Mouse (Mus musculus) retina, embryonic 14.5 days (tissue): ENCODE results near the gene Sp7.

Experiments
- DNase-seq: peaks from one replicate; pipeline ENCODE4 v3.0.0-alpha.2; 2015; ENCODE audit warnings: low spot score

Sp7 gene

GRCm38 (mm10) chr15:102388942-102389341 is 22.0 kb upstream of the Sp7 start:
- no peak for DNase-seq

DNA sequence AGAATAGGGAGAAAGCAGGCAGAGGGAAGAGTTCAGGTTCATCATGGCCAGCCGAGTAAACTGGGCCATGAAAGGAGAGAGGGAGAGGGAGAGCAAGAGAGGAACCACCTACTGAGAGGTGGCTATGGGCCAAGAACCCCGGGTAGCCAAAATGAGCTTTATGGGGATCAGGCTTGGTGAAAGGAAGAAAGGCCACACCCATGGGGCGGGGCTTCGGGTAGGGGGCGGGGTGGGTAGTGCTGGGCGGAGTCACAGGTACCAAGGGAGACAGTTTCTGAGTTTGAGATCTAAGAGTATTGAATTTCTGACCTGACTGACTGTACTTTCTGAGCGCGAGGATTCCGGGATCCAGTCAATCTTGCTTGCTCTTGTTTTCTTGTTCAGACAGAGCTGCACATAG is 19.7 kb upstream of the Sp7 start:
- no peak for DNase-seq

GRCm38 (mm10) chr15:102383671-102384070 is 16.7 kb upstream of the Sp7 start:
- DNase-seq: no peak

DNA sequence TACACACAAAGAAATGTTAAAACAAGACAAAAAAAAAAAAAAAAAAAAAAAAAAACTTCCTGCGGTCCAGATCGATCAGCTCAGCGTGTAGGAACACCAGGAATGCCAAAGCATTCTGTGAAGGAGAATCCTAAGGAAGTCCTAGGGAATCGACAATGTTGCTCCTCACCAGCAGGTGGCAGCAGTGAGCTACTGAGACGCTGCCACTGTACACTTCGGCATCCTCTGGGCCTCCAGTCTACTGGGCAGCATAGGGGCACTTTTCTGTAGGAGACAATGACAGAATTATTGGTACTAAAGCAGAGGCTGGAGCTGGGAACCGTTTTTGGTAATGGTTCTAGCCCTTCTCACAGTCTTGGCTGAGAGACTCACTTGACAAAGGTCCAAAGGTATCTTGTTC is 14.6 kb upstream of the Sp7 start:
- DNase-seq: peak; percentile 96

- no peak for DNase-seq
These were observed 10.9 kb upstream of the Sp7 start for GRCm38 (mm10) chr15:102377810-102378262.

DNA sequence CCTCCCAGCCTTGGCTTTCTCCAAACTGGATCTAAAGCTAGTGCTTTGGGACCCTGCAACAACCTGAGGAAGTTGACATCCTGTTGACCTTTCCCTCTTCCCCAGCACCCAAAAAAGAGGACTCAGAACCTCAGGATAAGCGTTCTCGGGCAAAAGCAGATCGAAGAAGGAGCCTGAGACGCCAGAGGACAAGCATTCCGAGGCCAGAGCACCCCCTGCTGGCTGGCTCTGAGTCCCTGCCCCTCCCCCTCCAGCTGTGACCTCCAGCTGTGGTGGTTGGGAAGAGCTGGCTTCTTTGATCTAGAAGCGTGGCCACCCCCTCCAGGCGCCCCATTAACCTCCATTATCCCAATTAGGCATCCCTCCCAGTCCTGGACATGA is 10.2 kb upstream of the Sp7 start:
- peak; percentile 90 for DNase-seq

DNA sequence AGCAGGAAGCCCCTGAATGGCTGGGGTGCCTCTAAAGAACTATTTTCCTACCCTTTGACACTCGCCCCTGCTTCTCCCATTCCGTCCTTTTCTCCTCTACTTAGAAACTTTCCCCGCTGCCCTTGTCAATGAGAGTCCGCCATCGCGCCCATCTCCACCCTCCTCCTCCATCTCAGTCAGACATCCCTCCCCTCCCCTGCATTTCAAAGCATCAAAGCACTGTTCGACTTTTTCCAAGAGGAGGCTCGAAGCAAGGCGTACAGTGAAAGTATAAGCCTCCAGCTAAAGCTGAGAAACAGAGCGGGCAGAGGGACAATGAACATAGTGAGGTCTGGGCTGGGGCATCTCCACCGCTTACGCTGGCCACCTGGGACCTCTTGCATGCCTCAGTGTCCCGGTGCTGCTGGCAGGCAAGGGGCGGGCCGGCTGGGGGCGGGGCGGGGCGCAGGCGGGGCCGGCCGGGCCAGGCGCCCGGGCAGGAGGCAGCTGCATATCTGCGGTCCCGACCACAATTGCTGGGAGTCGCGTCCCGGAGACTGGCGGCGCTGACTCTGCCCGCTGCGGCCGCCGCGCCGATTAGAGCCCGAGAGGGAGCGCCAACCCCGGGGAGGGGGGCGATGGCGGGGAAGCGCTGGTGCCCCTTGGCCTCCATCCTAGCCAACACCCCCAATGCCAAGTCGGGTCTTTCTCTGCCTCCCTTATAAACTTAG is 9.6 kb upstream of the Sp7 start:
- DNase-seq: peak; percentile 49

DNA sequence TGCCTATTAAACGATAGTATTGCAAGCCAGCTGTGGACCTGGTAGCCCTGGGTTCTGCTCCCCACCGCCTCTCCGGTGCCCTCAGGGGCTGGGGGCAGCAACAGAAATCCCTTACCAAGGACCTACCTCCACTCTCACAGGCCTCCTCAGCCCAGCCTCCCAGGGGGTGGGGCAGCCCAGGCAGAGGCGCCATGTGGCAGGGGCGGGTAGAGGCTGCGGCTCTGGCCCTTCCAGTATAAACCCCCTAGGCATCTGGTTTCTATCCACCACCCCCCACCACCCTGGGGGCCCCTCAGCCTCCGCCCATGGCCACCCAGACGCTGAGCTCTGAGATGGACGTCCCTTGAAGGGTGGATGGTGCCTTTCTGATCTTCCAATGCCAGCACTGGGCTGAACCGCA is 3.7 kb upstream of the Sp7 start:
- DNase-seq: no peak

DNA sequence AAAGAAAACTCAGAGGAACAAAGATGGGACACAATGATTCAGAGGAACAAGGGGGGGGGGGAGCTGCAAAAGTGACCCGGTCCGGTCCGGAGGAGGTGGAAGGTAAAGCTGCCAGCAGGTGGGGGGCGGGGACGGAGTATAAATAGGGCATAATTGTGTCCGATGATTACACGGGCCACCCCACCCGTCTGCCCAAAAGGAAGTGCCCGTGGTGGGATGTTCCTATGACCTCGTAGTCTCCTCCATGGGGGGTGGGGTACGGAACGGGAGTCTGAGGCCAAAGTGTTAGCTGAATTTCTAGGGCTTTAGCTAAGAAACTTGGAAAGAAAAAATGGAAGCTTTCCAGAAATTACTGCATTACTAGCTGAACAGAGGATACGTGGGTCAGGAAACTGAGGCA is 3.0 kb upstream of the Sp7 start:
- no peak for DNase-seq

- no peak for DNase-seq
These were observed 744 bp downstream of the Sp7 start for GRCm38 (mm10) chr15:102366238-102366637.

DNA sequence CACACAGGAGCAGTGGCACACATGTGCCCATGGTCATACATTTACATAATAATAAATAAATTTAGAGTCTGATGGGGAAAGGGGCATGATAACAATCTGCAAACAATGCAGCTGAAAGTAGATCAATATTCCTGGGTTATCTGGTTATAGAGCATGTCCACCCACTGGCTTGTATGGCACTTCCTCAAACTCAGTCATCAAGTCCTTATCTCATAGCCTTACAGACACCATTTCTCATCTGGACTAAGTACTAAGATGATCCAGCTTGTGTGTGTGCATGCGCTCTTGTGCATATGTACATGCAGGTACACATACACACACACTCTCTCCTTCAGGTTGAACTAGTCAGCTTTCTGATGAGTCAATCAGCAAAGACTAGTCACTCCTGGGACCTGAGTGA is 2.3 kb downstream of the Sp7 start:
- no peak for DNase-seq

DNA sequence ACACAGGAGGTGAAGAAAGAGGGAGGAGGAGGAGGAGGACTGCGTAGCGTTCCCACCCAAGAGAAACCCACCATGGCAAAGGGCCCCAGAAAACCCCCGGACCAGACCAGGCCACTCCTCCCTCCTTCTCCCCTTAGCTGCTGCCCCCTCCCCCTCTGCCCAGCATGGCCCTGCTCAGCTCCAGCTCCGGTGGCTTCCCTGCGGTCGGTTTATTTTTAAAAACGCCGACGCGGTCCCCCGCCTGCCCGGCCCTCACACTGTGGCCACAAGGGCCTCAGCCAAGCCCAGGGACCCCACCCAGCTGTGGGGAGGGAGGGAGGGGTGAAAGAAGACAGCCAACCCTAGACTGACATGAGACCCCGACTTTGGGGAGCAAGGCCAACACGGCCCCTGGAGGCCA is 4.3 kb downstream of the Sp7 start:
- DNase-seq: no peak

- DNase-seq: no peak
These were observed 8.1 kb downstream of the Sp7 start for GRCm38 (mm10) chr15:102358834-102359233.

GRCm38 (mm10) chr15:102358126-102358525 is 8.9 kb downstream of the Sp7 start:
- DNase-seq: peak; percentile 63

DNA sequence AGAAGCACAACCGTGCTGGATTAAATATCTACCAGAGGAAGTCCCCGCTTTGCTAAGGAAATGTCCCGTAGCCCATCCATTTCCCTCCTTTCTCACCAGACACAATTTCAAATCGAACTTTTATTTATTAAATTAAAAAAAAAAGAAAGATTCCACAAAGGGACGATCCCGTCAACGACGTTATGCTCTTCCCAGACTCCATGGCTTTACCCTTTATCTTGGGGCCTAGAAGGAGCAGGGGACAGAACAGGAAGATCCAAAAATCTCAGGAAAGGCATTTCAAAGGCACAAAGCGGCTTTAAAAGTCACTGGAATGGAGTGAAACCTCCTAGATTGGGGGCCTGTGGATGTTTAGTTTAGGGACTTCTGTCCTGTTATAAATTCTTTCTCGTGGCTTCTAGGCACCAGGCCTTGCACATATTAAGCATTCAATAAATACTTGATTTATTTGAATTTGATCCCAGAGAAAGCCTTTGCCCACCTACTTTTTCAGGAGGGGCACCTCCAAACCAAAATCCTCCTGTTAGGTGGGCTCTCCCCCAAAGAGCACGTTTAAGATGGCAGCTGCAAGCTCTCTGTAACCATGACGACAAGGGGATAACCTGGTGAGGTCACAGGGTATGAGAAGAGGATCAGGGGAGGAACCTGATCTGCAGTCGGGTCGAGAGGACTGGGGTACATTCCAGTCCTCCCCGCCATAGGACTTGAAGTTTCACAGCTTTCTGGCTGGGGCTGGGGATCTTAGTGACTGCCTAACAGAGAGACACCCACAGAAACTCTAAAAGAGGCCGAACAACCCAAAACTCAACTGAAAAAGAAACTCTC is 10.3 kb downstream of the Sp7 start:
- DNase-seq: no peak

GRCm38 (mm10) chr15:102355871-102356441 is 11.0 kb downstream of the Sp7 start:
- DNase-seq: peak; percentile 68

DNA sequence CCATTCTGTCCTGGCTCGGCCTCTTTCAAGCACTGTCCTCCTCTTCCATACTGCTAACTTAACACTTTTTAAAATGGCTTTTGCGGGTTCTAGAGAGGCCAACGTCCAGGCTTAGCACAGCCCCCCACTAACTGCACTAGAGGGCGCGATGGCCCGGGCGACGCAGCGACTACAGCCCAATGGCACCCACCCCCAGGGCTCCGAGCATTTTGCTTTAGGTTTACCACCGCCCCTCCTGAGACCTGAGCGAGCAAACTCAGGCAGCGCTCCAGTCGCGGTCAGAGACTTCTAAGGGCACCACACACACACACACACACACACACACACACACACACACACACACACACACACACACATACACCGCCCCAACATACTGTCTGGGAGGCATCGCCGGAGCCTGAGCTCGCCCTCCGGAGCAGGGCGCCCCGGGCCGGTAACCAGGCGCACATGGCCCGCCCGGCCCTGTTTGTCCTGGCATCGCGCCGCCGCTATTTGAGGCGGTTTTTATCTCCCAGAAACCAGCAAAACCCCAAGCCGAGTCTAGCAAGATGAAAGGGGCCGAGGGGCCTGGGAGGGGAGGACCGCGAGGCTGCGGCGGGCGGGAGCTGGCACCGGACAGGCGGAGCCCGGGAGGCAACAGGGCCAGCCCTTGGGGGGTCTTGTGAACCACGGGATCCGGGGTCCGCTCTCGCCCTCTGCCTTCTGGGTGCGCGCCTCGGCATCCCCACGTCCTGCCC is 11.7 kb downstream of the Sp7 start:
- DNase-seq: peak; percentile 72

DNA sequence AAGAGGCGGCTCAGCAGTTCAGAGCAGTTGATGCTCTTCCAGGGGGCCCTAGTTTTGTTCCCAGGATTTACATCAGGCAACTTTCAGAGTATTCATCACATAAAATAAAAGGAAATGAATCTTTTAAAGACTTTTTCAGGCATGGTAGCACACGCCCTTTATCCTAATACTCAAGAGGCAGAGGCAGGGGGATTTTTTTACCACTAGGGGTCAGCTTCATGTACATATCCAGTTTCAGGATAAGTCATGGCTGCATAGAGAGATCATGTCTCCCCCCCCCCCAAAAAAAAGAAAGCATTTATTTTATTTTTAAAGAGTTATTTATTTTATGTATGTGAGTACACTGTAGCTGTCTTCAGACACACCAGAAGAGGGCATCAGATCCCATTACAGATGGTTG is 13.0 kb downstream of the Sp7 start:
- no peak for DNase-seq

DNA sequence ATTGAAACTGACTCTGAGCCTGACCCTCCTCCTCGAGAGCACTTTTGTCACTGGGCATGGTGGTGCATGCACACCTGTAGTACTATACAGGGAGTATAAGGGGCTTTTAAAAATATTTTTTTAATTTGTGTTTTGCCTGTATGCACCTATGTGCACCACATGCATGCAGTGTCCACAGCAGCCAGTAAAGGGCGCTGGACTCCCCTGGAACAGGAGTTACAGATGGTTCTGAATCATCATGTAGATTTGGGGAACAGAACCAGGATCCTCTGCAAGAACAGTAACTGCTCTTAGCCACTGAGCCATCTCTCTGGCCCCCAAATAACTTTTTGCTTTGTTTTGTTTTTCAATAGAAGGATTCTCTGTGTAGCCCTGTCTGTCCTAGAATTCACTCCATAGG is 14.8 kb downstream of the Sp7 start:
- DNase-seq: no peak

- no peak for DNase-seq
These were observed 16.1 kb downstream of the Sp7 start for GRCm38 (mm10) chr15:102350942-102351291.

DNA sequence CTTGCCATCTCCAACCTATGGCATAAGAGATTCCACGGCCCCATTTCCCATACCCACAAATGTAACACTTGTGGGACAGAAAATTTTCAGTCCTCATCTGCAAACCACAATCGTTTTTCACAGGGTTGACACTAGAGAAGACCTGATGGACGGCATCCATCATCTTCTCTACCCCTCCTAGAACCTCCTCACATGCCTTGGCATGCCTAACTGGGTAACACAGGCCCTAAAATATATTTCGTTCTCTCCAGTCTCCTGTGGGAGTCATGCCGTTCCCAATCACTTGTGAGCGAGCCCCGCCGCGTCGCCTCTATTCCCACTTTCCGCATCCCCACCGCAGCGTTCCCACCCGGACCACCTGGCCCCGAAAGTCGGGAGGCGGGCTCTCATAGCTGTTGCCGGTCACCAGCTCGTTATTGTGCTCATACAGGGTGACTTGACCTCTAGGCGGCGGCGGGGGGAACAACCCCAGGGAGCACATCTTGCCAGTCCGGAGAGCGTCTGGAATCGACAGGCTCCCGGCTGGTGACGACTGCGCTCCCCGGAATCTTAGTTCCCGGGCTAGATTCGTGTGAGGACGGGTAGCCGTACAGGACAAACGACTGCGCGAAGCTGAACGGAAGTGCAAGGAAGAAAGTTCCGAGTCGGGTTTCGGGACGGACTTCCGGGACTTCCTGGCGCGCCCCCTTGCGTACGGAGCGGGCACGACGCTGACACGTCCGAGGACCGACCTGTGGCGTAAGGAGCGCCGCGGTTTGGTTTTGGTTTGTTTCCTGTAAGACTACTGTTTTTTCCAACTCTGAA is 16.6 kb downstream of the Sp7 start, which contains the start of gene Aaas:
Gene Aaas, minus strand, starts transcription at position 634 of the 804 bp plus-strand sequence.
- DNase-seq: peak; percentile 96

DNA sequence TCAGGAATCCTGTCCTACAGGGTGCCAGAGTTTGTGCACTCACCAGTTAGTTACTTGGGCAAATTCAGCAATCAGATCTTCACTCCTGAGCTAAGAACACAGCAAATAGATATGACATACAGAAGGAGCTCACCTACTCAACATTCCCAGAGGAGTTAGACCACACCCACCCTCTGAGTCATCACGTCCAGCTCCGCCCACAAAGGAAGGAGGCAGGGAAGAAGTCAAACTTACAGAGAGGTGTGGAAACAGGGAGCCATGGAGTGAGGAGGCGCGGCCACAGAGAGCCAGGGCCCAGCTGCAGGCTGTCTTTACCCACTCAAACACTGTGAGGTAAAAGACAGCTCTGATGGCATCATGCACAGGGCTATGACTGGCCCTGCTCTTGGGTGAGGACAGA is 20.5 kb downstream of the Sp7 start:
- DNase-seq: no peak
